Mouse (Mus musculus) neural tube, embryonic 14.5 days (tissue): ENCODE data around the gene Ccdc93. TPM values are rescaled to one million over a fixed set of nuclear protein-coding genes. Genes with fewer than 3 reads are reported as not detected.

Source experiments
- ATAC-seq: fragments of 200-750 bp; cut with Nextera tagmentation; 2 replicates; pipeline ENCODE4 v1.8.0; 2017; ENCODE audit warnings: low read depth, mild to moderate bottlenecking, moderate TSS enrichment, moderate library complexity
- H3K27ac ChIP-seq: fragments of 300-500 bp; sonication (generic); 2 replicates; pipeline ENCODE4 v1.5.1; 2014; ENCODE audit warnings: low read depth, mild to moderate bottlenecking, control low read depth, low read length, moderate library complexity, mixed read lengths
- H3K27me3 ChIP-seq: fragments of 300-500 bp; sonication (generic); 2 replicates; pipeline ENCODE4 v1.6.1; 2014; ENCODE audit warnings: low read length; ENCODE audit not compliant: control insufficient read depth, insufficient read depth
- H3K36me3 ChIP-seq: fragments of 300-500 bp; sonication (generic); 2 replicates; pipeline ENCODE4 v1.6.1; 2014; ENCODE audit warnings: low read length, mixed read lengths; ENCODE audit not compliant: control insufficient read depth, insufficient read depth
- H3K4me1 ChIP-seq: fragments of 300-500 bp; sonication (generic); 2 replicates; pipeline ENCODE4 v1.6.1; 2014; ENCODE audit warnings: low read length; ENCODE audit not compliant: control insufficient read depth, insufficient read depth
- H3K4me2 ChIP-seq: fragments of 300-500 bp; sonication (generic); 2 replicates; pipeline ENCODE4 v1.6.1; 2014; ENCODE audit warnings: mild to moderate bottlenecking, low read depth, low read length, control low read depth
- H3K4me3 ChIP-seq: fragments of 300-500 bp; sonication (generic); 2 replicates; pipeline ENCODE4 v1.5.1; 2014; ENCODE audit warnings: low read depth, low read length, control low read depth, mixed read lengths
- H3K9ac ChIP-seq: fragments of 300-500 bp; sonication (generic); replicated peaks from 2 replicates; pipeline ENCODE4 v1.6.1; 2014; ENCODE audit warnings: low read depth, mild to moderate bottlenecking, control low read depth, low read length, mixed read lengths
- H3K9me3 ChIP-seq: fragments of 300-500 bp; sonication (generic); 2 replicates; pipeline ENCODE4 v1.6.1; 2016; ENCODE audit warnings: low read length; ENCODE audit not compliant: control insufficient read depth
- WGBS: fragments of 180-500 bp; shearing (Covaris S2); extraction: QIAGEN DNeasy Blood & Tissue Kit; methylation state at CpG from one replicate; pipeline ENCODE4 v1.1.7; 2014; 5-methylcytosine and 5-hydroxymethylcytosine counted together
- polyA plus RNA-seq: library from polyadenylated mRNA; unstranded; fragments of >200 nt; fragmentation: Nextera tagmentation; extraction: Ambion mirVana; gene quantifications from 2 replicates; pipeline ENCODE4 v1.2.1, GENCODE M21; 2014

Ccdc93 gene
- polyA plus RNA-seq, 1 experiment from 2014 or later: 12.7 TPM

DNA sequence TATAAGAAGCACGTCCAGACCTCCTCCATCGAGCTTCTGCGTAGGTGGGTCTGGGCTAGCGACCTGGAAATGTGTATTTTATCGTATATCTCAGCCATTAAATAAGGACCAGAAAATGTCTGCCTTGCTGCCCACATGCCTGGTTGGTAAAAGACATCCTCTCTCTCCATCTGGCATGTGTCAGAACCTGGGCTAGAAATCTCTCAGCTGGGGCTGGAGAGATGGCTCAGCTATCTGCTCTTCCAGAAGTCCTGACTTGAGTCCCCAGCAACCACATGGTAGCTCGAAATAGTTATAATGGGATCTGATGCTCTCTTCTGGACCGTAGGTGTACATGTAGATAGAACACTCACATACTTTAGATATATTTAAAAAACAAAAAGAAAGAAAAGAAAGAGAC is 5.1 kb downstream of the Ccdc93 start:
- ATAC-seq: no peak
- Histone ChIP-seq H3K9ac (no peak overlapping the region), H3K27me3 (no peaks in the 10 kb centered on the region), H3K9me3 (no peaks in the 10 kb centered on the region), H3K27ac (no peak overlapping the region), H3K4me1 (peaks cover 10% of the 10 kb centered on the region; the same call in 1 of the 2 replicates), H3K36me3 (peaks cover 9% of the 10 kb centered on the region), H3K4me3 (no peak overlapping the region), H3K4me2 (no peak overlapping the region)
- WGBS: 94% methylated on average over 7 of the region's 7 CpGs

- Histone ChIP-seq H3K27ac (no peak overlapping the region), H3K4me2 (no peak overlapping the region), H3K4me3 (no peak overlapping the region), H3K36me3 (peaks cover 15% of the 10 kb centered on the region), H3K27me3 (no peaks in the 10 kb centered on the region), H3K4me1 (no peaks in the 10 kb centered on the region), H3K9ac (no peak overlapping the region), H3K9me3 (no peaks in the 10 kb centered on the region)
- ATAC-seq: peak; percentile 41; the same call in 1 of the 2 replicates
- 63% methylated on average over 13 of the region's 13 CpGs for WGBS
These were observed 9.9 kb downstream of the Ccdc93 start for GRCm38 (mm10) chr1:121440535-121441381.

DNA sequence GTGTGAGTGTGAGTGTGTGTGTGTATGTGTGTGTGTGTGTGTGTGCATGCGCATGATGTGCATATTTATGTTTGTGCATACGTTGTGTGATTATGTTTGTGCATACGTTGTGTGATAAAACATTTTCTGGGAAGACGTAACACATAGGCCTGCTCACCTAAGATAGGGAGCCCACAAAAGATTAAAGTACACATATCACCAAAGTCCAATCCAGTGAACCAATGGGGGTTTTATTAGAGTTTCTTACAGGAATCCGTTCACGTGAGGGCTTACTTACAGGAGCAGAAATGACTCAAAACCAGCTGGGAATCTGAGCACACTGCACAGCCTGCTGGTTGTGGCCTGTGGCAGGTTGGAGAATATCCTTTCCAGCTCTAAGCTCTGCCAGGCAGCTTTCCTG is 13.3 kb downstream of the Ccdc93 start:
- Histone ChIP-seq H3K4me1 (no peaks in the 10 kb centered on the region), H3K9me3 (no peaks in the 10 kb centered on the region), H3K36me3 (peaks cover 15% of the 10 kb centered on the region; the same call in 1 of the 2 replicates), H3K9ac (no peak overlapping the region), H3K27me3 (no peaks in the 10 kb centered on the region), H3K4me2 (no peak overlapping the region), H3K27ac (no peak overlapping the region), H3K4me3 (no peak overlapping the region)
- WGBS: 93% methylated on average over 6 of the region's 6 CpGs
- ATAC-seq: no peak

- Histone ChIP-seq H3K4me3 (no peak overlapping the region), H3K27ac (no peak overlapping the region), H3K4me2 (no peak overlapping the region), H3K36me3 (peaks cover 15% of the 10 kb centered on the region), H3K9ac (no peak overlapping the region), H3K27me3 (no peaks in the 10 kb centered on the region), H3K4me1 (no peaks in the 10 kb centered on the region), H3K9me3 (no peaks in the 10 kb centered on the region)
- no peak for ATAC-seq
- 93% methylated on average over 10 of the region's 10 CpGs for WGBS
These were observed 16.4 kb downstream of the Ccdc93 start for GRCm38 (mm10) chr1:121447216-121447615.

- H3K9ac ChIP-seq: no peak overlapping the region
- WGBS: 90% methylated on average over 19 of the region's 19 CpGs
- peaks cover 15% of the 10 kb centered on the region for H3K36me3 ChIP-seq
- no peak overlapping the region for H3K27ac ChIP-seq
- no peak overlapping the region for H3K4me2 ChIP-seq
- no peak overlapping the region for H3K4me3 ChIP-seq
- no peaks in the 10 kb centered on the region for H3K4me1 ChIP-seq
- ATAC-seq: no peak
- H3K27me3 ChIP-seq: no peaks in the 10 kb centered on the region
- H3K9me3 ChIP-seq: no peaks in the 10 kb centered on the region
These were observed 17.3 kb downstream of the Ccdc93 start for GRCm38 (mm10) chr1:121448166-121448565.

GRCm38 (mm10) chr1:121451009-121451408 is 20.2 kb downstream of the Ccdc93 start:
- Histone ChIP-seq H3K4me1 (no peaks in the 10 kb centered on the region), H3K9me3 (no peaks in the 10 kb centered on the region), H3K4me3 (no peak overlapping the region), H3K9ac (no peak overlapping the region), H3K4me2 (no peak overlapping the region), H3K27ac (no peak overlapping the region), H3K36me3 (peaks cover 13% of the 10 kb centered on the region), H3K27me3 (no peaks in the 10 kb centered on the region)
- 74% methylated on average over 7 of the region's 7 CpGs for whole genome bisulfite sequencing
- ATAC-seq: no peak

- Histone ChIP-seq H3K27ac (no peak overlapping the region), H3K36me3 (peaks cover 15% of the 10 kb centered on the region), H3K9ac (no peak overlapping the region), H3K4me1 (no peaks in the 10 kb centered on the region), H3K4me3 (no peak overlapping the region), H3K4me2 (no peak overlapping the region), H3K27me3 (no peaks in the 10 kb centered on the region), H3K9me3 (no peaks in the 10 kb centered on the region)
- no peak for ATAC-seq
- 55% methylated on average over 6 of the region's 6 CpGs for WGBS
These were observed 21.6 kb downstream of the Ccdc93 start for GRCm38 (mm10) chr1:121452498-121452897.

GRCm38 (mm10) chr1:121453053-121453452 is 22.2 kb downstream of the Ccdc93 start:
- H3K27me3 ChIP-seq: no peaks in the 10 kb centered on the region
- no peak for ATAC-seq
- 92% methylated on average over 4 of the region's 4 CpGs for WGBS

DNA sequence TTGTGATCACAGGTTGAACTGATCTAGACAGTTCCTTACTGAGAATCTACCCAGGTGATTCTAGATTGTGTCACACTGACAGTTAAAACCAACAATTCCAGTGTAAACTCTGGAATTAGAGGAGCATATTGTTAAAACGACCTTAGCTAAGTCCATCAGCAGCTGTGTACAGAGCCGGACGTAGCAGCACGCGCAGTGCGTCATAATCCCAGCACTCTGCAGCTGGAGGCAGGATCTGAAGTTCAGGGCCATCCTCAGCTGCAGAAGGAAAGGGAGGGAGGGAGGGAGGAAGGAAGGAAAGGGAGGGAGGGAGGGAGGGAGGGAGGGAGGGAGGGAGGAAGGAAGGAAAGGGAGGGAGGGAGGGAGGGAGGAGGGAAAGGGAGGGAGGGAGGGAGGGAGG is 24.1 kb downstream of the Ccdc93 start:
- WGBS: 87% methylated on average over 6 of the region's 6 CpGs
- no peaks in the 10 kb centered on the region for H3K4me1 ChIP-seq
- H3K36me3 ChIP-seq: peaks cover 4% of the 10 kb centered on the region
- H3K9ac ChIP-seq: no peak overlapping the region
- H3K4me3 ChIP-seq: no peak overlapping the region
- no peaks in the 10 kb centered on the region for H3K9me3 ChIP-seq
- H3K4me2 ChIP-seq: no peak overlapping the region
- no peak overlapping the region for H3K27ac ChIP-seq
- no peak for ATAC-seq
- no peaks in the 10 kb centered on the region for H3K27me3 ChIP-seq

More at GRCm38 (mm10) chr1:121453053-121453452, 22.2 kb downstream of the Ccdc93 start:
- no peak overlapping the region for H3K4me3 ChIP-seq
- no peak overlapping the region for H3K27ac ChIP-seq
- H3K4me1 ChIP-seq: no peaks in the 10 kb centered on the region
- peaks cover 14% of the 10 kb centered on the region for H3K36me3 ChIP-seq
- no peak overlapping the region for H3K9ac ChIP-seq
- H3K9me3 ChIP-seq: no peaks in the 10 kb centered on the region
- no peak overlapping the region for H3K4me2 ChIP-seq
